Mouse (Mus musculus) embryonic facial prominence, embryonic 12.5 days (tissue): ENCODE measurements around the gene Gm10130. TPM values are rescaled to one million over a fixed set of nuclear protein-coding genes. Genes with fewer than 3 reads are reported as not detected.
"Not testable (repeated sequence)": the region's sequence is repeated elsewhere in the genome, so short reads cannot be mapped to it uniquely, and the experiment has no call there.

ENCODE experiments used
- ATAC-seq: fragments of 200-750 bp; cut with Nextera tagmentation; 2 replicates; pipeline ENCODE4 v1.8.0; 2017; ENCODE audit not compliant: insufficient number of reproducible peaks, insufficient read depth, low FRiP score, low TSS enrichment
- H3K27ac ChIP-seq: fragments of 300-500 bp; sonication (generic); 2 replicates; pipeline ENCODE4 v1.5.1; 2016; ENCODE audit warnings: mild to moderate bottlenecking
- H3K27me3 ChIP-seq: fragments of 300-500 bp; sonication (generic); 2 replicates; pipeline ENCODE4 v1.6.1; 2016; ENCODE audit warnings: mild to moderate bottlenecking, moderate library complexity
- H3K36me3 ChIP-seq: fragments of 300-500 bp; sonication (generic); 2 replicates; pipeline ENCODE4 v1.6.1; 2016; ENCODE audit warnings: mild to moderate bottlenecking
- H3K4me1 ChIP-seq: fragments of 300-500 bp; sonication (generic); 2 replicates; pipeline ENCODE4 v1.6.1; 2016
- H3K4me2 ChIP-seq: fragments of 300-500 bp; sonication (generic); replicated peaks from 2 replicates; pipeline ENCODE4 v1.6.1; 2016; ENCODE audit warnings: mild to moderate bottlenecking, moderate library complexity
- H3K4me3 ChIP-seq: fragments of 300-500 bp; sonication (generic); 2 replicates; pipeline ENCODE4 v1.5.1; 2016; ENCODE audit warnings: mild to moderate bottlenecking
- H3K9ac ChIP-seq: fragments of 300-500 bp; sonication (generic); 2 replicates; pipeline ENCODE4 v1.6.1; 2016; ENCODE audit warnings: mild to moderate bottlenecking, moderate library complexity
- H3K9me3 ChIP-seq: fragments of 300-500 bp; sonication (generic); 2 replicates; pipeline ENCODE4 v1.6.1; 2016; ENCODE audit warnings: mild to moderate bottlenecking, moderate library complexity
- WGBS: fragments of 180-500 bp; shearing (Covaris S2); methylation state at CpG from one replicate; pipeline ENCODE4 v1.1.7; 2016; 5-methylcytosine and 5-hydroxymethylcytosine counted together
- polyA plus RNA-seq: library from polyadenylated mRNA; unstranded; fragments of >200 nt; fragmentation: Nextera tagmentation; extraction: Ambion mirVana; gene quantifications from 2 replicates; pipeline ENCODE4 v1.2.1, GENCODE M21; 2016

Gene Gm10130
- polyA plus RNA-seq, 1 experiment from 2014 or later, result 3.6 TPM

DNA sequence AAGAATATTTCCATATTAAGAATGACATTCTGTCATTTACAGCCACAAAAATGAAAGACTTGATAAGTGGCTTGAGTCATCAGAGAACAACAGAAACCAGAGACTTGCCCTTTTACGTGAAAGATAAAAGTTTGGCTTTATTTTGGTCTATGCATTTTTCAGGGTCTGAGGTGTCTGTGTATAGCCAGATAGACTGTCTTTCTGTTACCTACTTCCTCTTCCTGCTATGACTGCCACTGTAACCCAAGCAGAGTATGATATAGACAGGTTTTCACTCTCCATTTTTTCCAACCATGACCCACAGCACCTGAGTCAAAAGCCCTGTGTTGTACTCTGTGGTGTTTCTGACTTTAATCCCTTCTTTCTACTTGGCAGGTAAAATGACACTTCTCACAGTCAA lies 66.7 kb downstream of the Gm10130 start:
- no peak for ATAC-seq
- H3K4me3 ChIP-seq, result no peak overlapping the region

DNA sequence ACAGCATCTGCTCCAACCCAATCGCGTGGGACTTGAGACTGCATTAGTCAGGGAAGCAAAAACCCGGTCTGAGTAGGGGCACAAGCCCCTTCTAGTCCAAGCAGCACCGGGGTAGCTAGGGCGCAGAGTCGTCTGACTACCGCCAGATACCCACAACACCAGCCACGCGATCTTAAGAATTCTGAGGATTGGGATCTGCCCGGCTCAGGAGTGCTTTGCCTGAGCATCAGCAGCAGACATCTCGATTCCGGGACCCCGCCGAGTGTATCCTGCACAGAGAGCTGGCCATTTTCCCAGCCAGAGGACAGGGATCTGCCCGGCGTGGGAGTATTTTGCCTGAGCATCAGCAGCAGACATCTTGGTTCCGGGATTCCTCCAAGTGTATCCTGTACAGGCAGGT lies 88.6 kb downstream of the Gm10130 start:
- H3K9me3 ChIP-seq, H3K4me3 ChIP-seq, H3K4me1 ChIP-seq, H3K27ac ChIP-seq, H3K4me2 ChIP-seq, H3K9ac ChIP-seq, ATAC-seq, H3K27me3 ChIP-seq: not testable (repeated sequence)
- peaks cover 20% of the 10 kb centered on the region for H3K36me3 ChIP-seq
- 89% methylated on average over 17 of the region's 17 CpGs for WGBS

More for the DNA sequence above, 66.7 kb downstream of the Gm10130 start:
- H3K9ac ChIP-seq, result no peak overlapping the region
- 0 out of 2 replicates have a peak, but pooled peaks cover 4% of the 10 kb centered on the region for H3K9me3 ChIP-seq
- no peak overlapping the region for H3K4me2 ChIP-seq
- H3K36me3 ChIP-seq, result no peaks in the 10 kb centered on the region
- H3K4me1 ChIP-seq, result no peaks in the 10 kb centered on the region
- 86% methylated on average over 1 of the region's 1 CpGs for WGBS
- H3K27ac ChIP-seq, result no peak overlapping the region
- no peaks in the 10 kb centered on the region for H3K27me3 ChIP-seq

Other genes with a start within 250 kb of the Gm10130 start
- gene Zfp120, start 187.0 kb upstream of the Gm10130 start, polyA plus RNA-seq, result 6.1 and 6.2 TPM in 2 replicates
- not detected in 2 replicates for gene Gm10770, start 144.0 kb upstream of the Gm10130 start, polyA plus RNA-seq
- not detected in 2 replicates for gene Gm14139, start 141.9 kb upstream of the Gm10130 start, polyA plus RNA-seq
- 10.4 and 10.7 TPM in 2 replicates for gene Zfp937, start 105.6 kb upstream of the Gm10130 start, polyA plus RNA-seq
- 5.1 and 6.3 TPM in 2 replicates for gene Gm21994, start 68.1 kb upstream of the Gm10130 start, polyA plus RNA-seq
- not detected in 2 replicates for gene Gm14124, start 66.2 kb upstream of the Gm10130 start, polyA plus RNA-seq
- 10.4 and 11.0 TPM in 2 replicates for gene 3300002I08Rik, start 39.1 kb downstream of the Gm10130 start, polyA plus RNA-seq
- gene Zfp442, start 127.8 kb downstream of the Gm10130 start, polyA plus RNA-seq, result 9.4 and 10.2 TPM in 2 replicates
- 0.05 TPM in 1 of 2 replicates, not detected in the other for gene Zfp345, start 161.4 kb downstream of the Gm10130 start, polyA plus RNA-seq
- 0.17 and 0.47 TPM in 2 replicates for gene Cst7, start 246.7 kb downstream of the Gm10130 start, polyA plus RNA-seq